Mouse (Mus musculus) kidney, embryonic 14.5 days (tissue): Measurements from ENCODE around the gene Spc24. TPM values are rescaled to one million over a fixed set of nuclear protein-coding genes. Genes with fewer than 3 reads are reported as not detected.
A peak's percentile ranks its signal among the peaks of the same experiment; 100 is the strongest.

Source experiments
- ATAC-seq: fragments of 200-750 bp; cut with Nextera tagmentation; 2 replicates; pipeline ENCODE4 v1.8.0; 2017; ENCODE audit warnings: moderate number of reproducible peaks, mild to moderate bottlenecking, moderate TSS enrichment, moderate library complexity; ENCODE audit not compliant: low FRiP score, low TSS enrichment
- H3K27ac ChIP-seq: fragments of 300-500 bp; sonication (generic); 2 replicates; pipeline ENCODE4 v1.5.1; 2014; ENCODE audit warnings: low read depth, mild to moderate bottlenecking, low read length, moderate library complexity, mixed read lengths
- H3K27me3 ChIP-seq: fragments of 300-500 bp; sonication (generic); 2 replicates; pipeline ENCODE4 v1.6.1; 2014; ENCODE audit warnings: mild to moderate bottlenecking, low read length; ENCODE audit not compliant: control insufficient read depth, insufficient read depth
- H3K36me3 ChIP-seq: fragments of 300-500 bp; sonication (generic); 2 replicates; pipeline ENCODE4 v1.6.1; 2014; ENCODE audit warnings: low read length, mixed read lengths; ENCODE audit not compliant: control insufficient read depth, insufficient read depth
- H3K4me1 ChIP-seq: fragments of 300-500 bp; sonication (generic); 2 replicates; pipeline ENCODE4 v1.6.1; 2014; ENCODE audit warnings: low read length, mixed read lengths; ENCODE audit not compliant: control insufficient read depth, insufficient read depth
- H3K4me2 ChIP-seq: fragments of 300-500 bp; sonication (generic); replicated peaks from 2 replicates; pipeline ENCODE4 v1.6.1; 2014; ENCODE audit warnings: low read depth, mild to moderate bottlenecking, low read length
- H3K4me3 ChIP-seq: fragments of 300-500 bp; sonication (generic); 2 replicates; pipeline ENCODE4 v1.5.1; 2014; ENCODE audit warnings: mild to moderate bottlenecking, low read length
- H3K9ac ChIP-seq: fragments of 300-500 bp; sonication (generic); 2 replicates; pipeline ENCODE4 v1.6.1; 2014; ENCODE audit warnings: low read depth, mild to moderate bottlenecking, low read length, moderate library complexity
- H3K9me3 ChIP-seq: fragments of 300-500 bp; sonication (generic); 2 replicates; pipeline ENCODE4 v1.6.1; 2016; ENCODE audit warnings: low read length; ENCODE audit not compliant: control insufficient read depth
- WGBS: fragments of 180-500 bp; shearing (Covaris S2); extraction: QIAGEN DNeasy Blood & Tissue Kit; methylation state at CpG from one replicate; pipeline ENCODE4 v1.1.7; 2014; 5-methylcytosine and 5-hydroxymethylcytosine counted together
- microRNA-seq: library from miRNA; unstranded; fragments of <30 nt; microRNA quantifications from one replicate; pipeline ENCODE4, GENCODE M21; 2016
- polyA plus RNA-seq: library from polyadenylated mRNA; unstranded; fragments of >200 nt; fragmentation: Nextera tagmentation; extraction: Ambion mirVana; gene quantifications from 2 replicates; pipeline ENCODE4 v1.2.1, GENCODE M21; 2014

Spc24 gene
- polyA plus RNA-seq, 1 experiment from 2014 or later = 139 TPM

GRCm38 (mm10) chr9:21721036-21721435, 39.1 kb downstream of the Spc24 start:
- H3K4me1 ChIP-seq = peaks cover 8% of the 10 kb centered on the region; the same call in 1 of the 2 replicates
- no peaks in the 10 kb centered on the region for H3K27me3 ChIP-seq
- 0 out of 2 replicates have a peak overlapping the region, but pooled peaks have one; percentile 12 for H3K9ac ChIP-seq
- H3K4me3 ChIP-seq = no peak overlapping the region
- no peaks in the 10 kb centered on the region for H3K36me3 ChIP-seq
- H3K4me2 ChIP-seq = no peak overlapping the region
- H3K9me3 ChIP-seq = no peaks in the 10 kb centered on the region
- ATAC-seq = no peak
- H3K27ac ChIP-seq = no peak overlapping the region
- 58% methylated on average over 2 of the region's 2 CpGs for WGBS

- Histone ChIP-seq H3K4me3 (no peak overlapping the region), H3K4me1 (no peaks in the 10 kb centered on the region), H3K9ac (no peak overlapping the region), H3K36me3 (no peaks in the 10 kb centered on the region), H3K27me3 (no peaks in the 10 kb centered on the region), H3K9me3 (no peaks in the 10 kb centered on the region), H3K27ac (no peak overlapping the region), H3K4me2 (no peak overlapping the region)
- WGBS = 93% methylated on average over 2 of the region's 2 CpGs
- ATAC-seq = no peak
Observed at GRCm38 (mm10) chr9:21717015-21717414, 43.1 kb downstream of the Spc24 start.

GRCm38 (mm10) chr9:21715298-21715697, 44.8 kb downstream of the Spc24 start:
- peak; percentile 60; the same call in 1 of the 2 replicates for ATAC-seq
- no peaks in the 10 kb centered on the region for H3K27me3 ChIP-seq

GRCm38 (mm10) chr9:21709340-21709739, 50.8 kb downstream of the Spc24 start:
- H3K36me3 ChIP-seq = peaks cover 35% of the 10 kb centered on the region
- no peak overlapping the region for H3K4me2 ChIP-seq
- H3K4me1 ChIP-seq = no peaks in the 10 kb centered on the region
- H3K9me3 ChIP-seq = no peaks in the 10 kb centered on the region
- no peak overlapping the region for H3K27ac ChIP-seq
- H3K9ac ChIP-seq = no peak overlapping the region
- no peaks in the 10 kb centered on the region for H3K27me3 ChIP-seq
- no peak overlapping the region for H3K4me3 ChIP-seq
- WGBS = 93% methylated on average over 3 of the region's 3 CpGs
- ATAC-seq = no peak

More at GRCm38 (mm10) chr9:21715298-21715697, 44.8 kb downstream of the Spc24 start:
- Histone ChIP-seq H3K4me1 (no peaks in the 10 kb centered on the region), H3K9ac (no peak overlapping the region), H3K9me3 (no peaks in the 10 kb centered on the region), H3K36me3 (no peaks in the 10 kb centered on the region), H3K4me3 (no peak overlapping the region), H3K4me2 (no peak overlapping the region), H3K27ac (no peak overlapping the region)
- 63% methylated on average over 4 of the region's 4 CpGs for WGBS

GRCm38 (mm10) chr9:21706586-21707265, 53.4 kb downstream of the Spc24 start:
- no peak overlapping the region for H3K4me2 ChIP-seq
- no peaks in the 10 kb centered on the region for H3K27me3 ChIP-seq

GRCm38 (mm10) chr9:21706085-21706484, 54.0 kb downstream of the Spc24 start:
- H3K27ac ChIP-seq = no peak overlapping the region
- H3K4me1 ChIP-seq = no peaks in the 10 kb centered on the region
- ATAC-seq = no peak
- WGBS = 95% methylated on average over 4 of the region's 4 CpGs
- no peaks in the 10 kb centered on the region for H3K27me3 ChIP-seq
- no peak overlapping the region for H3K4me3 ChIP-seq
- H3K4me2 ChIP-seq = no peak overlapping the region
- H3K9ac ChIP-seq = no peak overlapping the region
- H3K9me3 ChIP-seq = no peaks in the 10 kb centered on the region
- peaks cover 63% of the 10 kb centered on the region for H3K36me3 ChIP-seq

More at GRCm38 (mm10) chr9:21706586-21707265, 53.4 kb downstream of the Spc24 start:
- Histone ChIP-seq H3K9ac (no peak overlapping the region), H3K36me3 (peaks cover 57% of the 10 kb centered on the region), H3K4me1 (no peaks in the 10 kb centered on the region), H3K4me3 (no peak overlapping the region), H3K27ac (no peak overlapping the region), H3K9me3 (no peaks in the 10 kb centered on the region)
- peak; percentile 44 for ATAC-seq
- WGBS = 89% methylated on average over 8 of the region's 8 CpGs

Small RNAs within 50 kb of the gene (microRNA-seq; reads per million reads assigned to microRNA genes)
- 8.4 reads per million, percentile 26 among the genes with 10 or more reads in this experiment for gene Mir7083

Other genes starting within 250 kb of the Spc24 start
- gene AB124611, start 234.1 kb downstream of the Spc24 start, polyA plus RNA-seq = 3.8 and 4.8 TPM in 2 replicates
- gene Carm1, start 213.4 kb downstream of the Spc24 start, polyA plus RNA-seq = 46.9 and 60.3 TPM in 2 replicates
- 27.0 and 41.3 TPM in 2 replicates for gene Timm29, start 167.6 kb downstream of the Spc24 start, polyA plus RNA-seq
- gene Yipf2, start 167.5 kb downstream of the Spc24 start, polyA plus RNA-seq = 23.4 and 24.0 TPM in 2 replicates
- gene Smarca4, start 144.1 kb downstream of the Spc24 start, polyA plus RNA-seq = 105 and 125 TPM in 2 replicates
- 13.2 and 15.8 TPM in 2 replicates for gene Ldlr, start 36.8 kb downstream of the Spc24 start, polyA plus RNA-seq
- gene Kank2, start 38.4 kb upstream of the Spc24 start, polyA plus RNA-seq = 9.4 and 14.3 TPM in 2 replicates
- gene Angptl8, start 75.2 kb upstream of the Spc24 start, polyA plus RNA-seq = 2.6 and 3.4 TPM in 2 replicates
- gene Dock6, start 92.3 kb upstream of the Spc24 start, polyA plus RNA-seq = 31.9 and 39.7 TPM in 2 replicates
- gene Rab3d, start 157.9 kb upstream of the Spc24 start, polyA plus RNA-seq = 4.6 and 8.3 TPM in 2 replicates
- 3.4 and 4.0 TPM in 2 replicates for gene Ccdc159, start 167.2 kb upstream of the Spc24 start, polyA plus RNA-seq
- gene Tmem205, start 167.3 kb upstream of the Spc24 start, polyA plus RNA-seq = 54.0 and 67.5 TPM in 2 replicates
- gene Plppr2, start 176.7 kb upstream of the Spc24 start, polyA plus RNA-seq = 7.0 and 9.2 TPM in 2 replicates
- gene Swsap1, start 195.5 kb upstream of the Spc24 start, polyA plus RNA-seq = 11.4 and 12.8 TPM in 2 replicates
- gene Epor, start 203.2 kb upstream of the Spc24 start, polyA plus RNA-seq = 10.5 and 11.4 TPM in 2 replicates
- 13.7 and 20.8 TPM in 2 replicates for gene Rgl3, start 229.1 kb upstream of the Spc24 start, polyA plus RNA-seq
- 1.8 and 2.3 TPM in 2 replicates for gene Ccdc151, start 242.3 kb upstream of the Spc24 start, polyA plus RNA-seq
- gene Prkcsh, start 242.5 kb upstream of the Spc24 start, polyA plus RNA-seq = 104 and 118 TPM in 2 replicates